Mouse (Mus musculus): ENCODE data around the gene Tmem130.

GRCm38 (mm10) chr5:144767911-144768841 is 6.6 kb upstream of the Tmem130 start:
- peak; percentile 35; the same call in 1 of the 2 replicates for TF ChIP-seq CTCF (IDR thresholded peaks at IDR 0.05; ENCODE audit: borderline replicate concordance, insufficient read depth, low read length)
- TF ChIP-seq POLR2A (IDR thresholded peaks at IDR 0.05; ENCODE audit: low read depth, low read length), result peak; percentile 91
